Mouse (Mus musculus) cerebellum, adult 8-10 months (tissue): ENCODE data around the gene Znrf2.
"Not testable (repeated sequence)": the region's sequence is repeated elsewhere in the genome, so short reads cannot be mapped to it uniquely, and the experiment has no call there.

ENCODE experiments used
- DNase-seq: peaks from one replicate; pipeline ENCODE4 v3.0.0; 2022

Gene Znrf2

GRCm38 (mm10) chr6:54851778-54852177 is 35.1 kb downstream of the Znrf2 start:
- DNase-seq, result no peak

GRCm38 (mm10) chr6:54852669-54853068 is 36.0 kb downstream of the Znrf2 start:
- no peak for DNase-seq

GRCm38 (mm10) chr6:54854859-54855258 is 38.1 kb downstream of the Znrf2 start:
- DNase-seq, result no peak

GRCm38 (mm10) chr6:54855801-54856583 is 39.3 kb downstream of the Znrf2 start:
- no peak for DNase-seq

GRCm38 (mm10) chr6:54859159-54859558 is 42.4 kb downstream of the Znrf2 start:
- not testable (repeated sequence) for DNase-seq

- DNase-seq, result no peak
Measured at GRCm38 (mm10) chr6:54860180-54860579, 43.5 kb downstream of the Znrf2 start.

GRCm38 (mm10) chr6:54866731-54867410 is 50.2 kb downstream of the Znrf2 start:
- DNase-seq, result no peak

GRCm38 (mm10) chr6:54867411-54867745 is 50.7 kb downstream of the Znrf2 start:
- DNase-seq, result no peak

GRCm38 (mm10) chr6:54873029-54873428 is 56.3 kb downstream of the Znrf2 start:
- DNase-seq, result no peak

GRCm38 (mm10) chr6:54876782-54877181 is 60.1 kb downstream of the Znrf2 start:
- no peak for DNase-seq

- DNase-seq, result no peak
Measured at GRCm38 (mm10) chr6:54877651-54878050, 60.9 kb downstream of the Znrf2 start.

GRCm38 (mm10) chr6:54878546-54878945 is 61.8 kb downstream of the Znrf2 start:
- DNase-seq, result no peak

GRCm38 (mm10) chr6:54880086-54880485 is 63.4 kb downstream of the Znrf2 start:
- DNase-seq, result no peak

GRCm38 (mm10) chr6:54883424-54883823 is 66.7 kb downstream of the Znrf2 start:
- no peak for DNase-seq

- no peak for DNase-seq
Measured at GRCm38 (mm10) chr6:54886195-54886594, 69.5 kb downstream of the Znrf2 start.

- no peak for DNase-seq
Measured at GRCm38 (mm10) chr6:54890221-54890620, 73.5 kb downstream of the Znrf2 start.

- no peak for DNase-seq
Measured at GRCm38 (mm10) chr6:54891384-54891783, 74.7 kb downstream of the Znrf2 start.

GRCm38 (mm10) chr6:54900256-54900655 is 83.5 kb downstream of the Znrf2 start:
- no peak for DNase-seq

GRCm38 (mm10) chr6:54902547-54902946 is 85.8 kb downstream of the Znrf2 start:
- DNase-seq, result no peak

GRCm38 (mm10) chr6:54906053-54907040 is 89.6 kb downstream of the Znrf2 start:
- DNase-seq, result no peak

- no peak for DNase-seq
Measured at GRCm38 (mm10) chr6:54914977-54915376, 98.3 kb downstream of the Znrf2 start.

- DNase-seq, result no peak
Measured at GRCm38 (mm10) chr6:54916163-54916562, 99.4 kb downstream of the Znrf2 start.

GRCm38 (mm10) chr6:54916941-54917340 is 100.2 kb downstream of the Znrf2 start:
- no peak for DNase-seq
